Mouse (Mus musculus): ENCODE measurements around the gene Sept6.

The Sept6 gene

GRCm38 (mm10) chrX:36971156-36971555 lies 20.4 kb downstream of the Sept6 start:
- DNase-seq (ENCODE audit: low read depth) = no peak

GRCm38 (mm10) chrX:36969501-36969900 lies 22.1 kb downstream of the Sept6 start:
- DNase-seq (ENCODE audit: low read depth) = no peak

DNA sequence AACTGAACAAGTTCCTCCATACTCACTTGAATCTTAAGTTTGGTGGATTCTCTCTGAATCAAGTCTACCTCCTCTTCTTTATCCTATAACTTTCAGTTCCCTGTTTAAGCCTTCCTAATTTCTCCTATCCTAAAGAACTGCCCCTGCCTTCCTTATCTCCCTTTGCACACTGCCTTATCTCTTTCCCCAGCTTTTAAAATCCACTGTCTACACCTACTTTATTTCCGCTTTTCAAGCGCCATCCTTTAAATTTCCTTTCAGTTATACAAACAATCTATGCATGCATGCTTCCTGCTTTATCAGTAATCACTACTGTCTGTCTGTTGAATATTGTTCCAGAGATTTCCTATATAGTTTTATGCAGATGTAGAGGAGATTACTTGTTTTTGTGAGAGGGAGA lies 34.9 kb downstream of the Sept6 start:
- no peak for DNase-seq (ENCODE audit: low read depth)

GRCm38 (mm10) chrX:36941106-36941505 lies 50.5 kb downstream of the Sept6 start:
- no peak for DNase-seq (ENCODE audit: low read depth)

DNA sequence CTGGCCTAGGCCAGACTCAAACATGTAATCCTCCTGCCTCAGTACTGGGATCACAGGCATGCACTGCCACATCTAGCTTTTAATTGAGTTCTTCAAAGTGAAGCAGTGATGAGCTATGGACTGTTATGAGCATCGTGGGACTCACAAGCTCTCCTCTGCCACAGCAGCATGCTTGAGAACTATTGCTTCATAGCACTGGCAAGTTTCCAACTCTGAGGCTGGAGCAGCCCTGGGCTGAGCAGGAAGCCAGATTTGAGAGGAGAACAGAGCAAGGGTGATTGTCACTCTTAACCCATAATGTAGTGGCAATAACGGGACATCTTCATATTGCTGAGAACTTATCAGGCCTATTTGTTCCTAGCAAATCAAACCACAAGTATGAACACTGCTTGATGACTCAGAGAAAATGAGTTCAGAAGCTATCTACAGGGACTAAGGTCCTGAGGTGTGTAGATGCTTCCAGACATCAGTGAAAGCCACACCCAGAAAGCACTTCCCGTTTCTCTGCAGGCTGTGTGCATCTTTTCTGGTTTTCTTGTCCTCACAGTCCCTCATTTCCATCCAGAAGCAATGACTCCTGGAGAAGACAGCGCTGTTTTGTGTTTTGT lies 51.7 kb downstream of the Sept6 start:
- DNase-seq (ENCODE audit: low read depth) = peak; percentile 15

GRCm38 (mm10) chrX:36935326-36935966 lies 56.1 kb downstream of the Sept6 start:
- no peak for DNase-seq (ENCODE audit: low read depth)

DNA sequence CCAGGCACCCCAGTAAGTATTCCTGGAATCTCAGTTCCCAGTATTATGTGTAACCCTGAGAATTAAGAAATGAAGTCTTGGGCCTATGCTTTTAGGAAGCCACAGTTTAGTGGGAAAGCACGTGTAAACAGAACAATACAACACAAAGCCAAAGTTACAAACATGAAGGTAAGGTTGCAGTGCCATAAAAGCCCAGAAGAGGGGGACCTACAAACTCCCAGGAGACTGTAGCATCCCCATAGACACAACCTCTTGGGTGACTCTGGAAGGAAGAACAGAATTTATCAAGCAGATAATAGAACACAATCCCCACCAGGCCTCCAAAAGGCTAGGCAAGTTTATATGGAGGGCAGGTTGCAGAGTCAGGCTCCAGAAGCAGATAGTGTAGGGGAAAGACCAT lies 61.0 kb downstream of the Sept6 start:
- DNase-seq (ENCODE audit: low read depth) = peak; percentile 42

DNA sequence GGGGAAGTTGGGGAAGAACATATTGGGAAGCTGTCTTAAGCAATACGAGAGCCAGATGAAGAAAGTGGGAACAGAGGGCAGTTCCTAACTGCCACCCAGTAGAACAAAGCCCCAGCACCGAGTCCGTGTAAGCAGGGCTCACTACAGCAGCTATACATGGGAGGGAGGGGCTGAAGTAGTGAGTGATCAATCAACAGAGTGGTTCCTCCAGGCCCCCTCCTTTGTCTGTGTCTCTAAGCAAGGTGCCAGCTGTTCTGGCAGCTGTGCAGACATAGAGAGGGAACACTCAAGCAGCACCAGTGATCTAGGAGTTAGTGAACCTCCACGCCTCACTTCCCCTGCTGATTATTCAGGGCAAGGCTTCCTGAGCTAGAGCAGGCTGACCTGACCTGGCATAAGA lies 61.9 kb downstream of the Sept6 start:
- no peak for DNase-seq (ENCODE audit: low read depth)

GRCm38 (mm10) chrX:36928791-36929190 lies 62.8 kb downstream of the Sept6 start:
- DNase-seq (ENCODE audit: low read depth) = no peak

DNA sequence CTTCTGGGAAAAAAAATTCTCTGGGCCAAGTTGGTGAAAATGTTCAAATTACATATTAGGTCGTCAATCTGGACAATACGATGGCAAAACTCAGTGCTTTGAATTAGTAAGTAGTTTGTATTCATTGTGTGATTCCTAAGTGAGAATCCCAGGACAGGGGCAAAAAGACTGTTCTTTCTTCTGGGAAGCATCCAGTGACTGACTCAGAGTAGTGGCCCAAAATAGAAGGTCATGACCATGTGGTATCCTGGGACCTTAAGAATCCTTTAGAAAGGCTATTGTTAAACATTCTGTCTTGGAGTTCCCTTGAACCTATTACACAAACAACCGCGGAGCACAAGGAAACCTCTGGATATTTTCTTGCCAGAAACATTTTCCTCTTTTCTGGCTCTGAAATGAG lies 70.2 kb downstream of the Sept6 start:
- no peak for DNase-seq (ENCODE audit: low read depth)

GRCm38 (mm10) chrX:36917749-36918148 lies 73.8 kb downstream of the Sept6 start:
- no peak for DNase-seq (ENCODE audit: low read depth)

- peak; percentile 70 for DNase-seq (ENCODE audit: low read depth)
Observed at GRCm38 (mm10) chrX:36911343-36911742, 80.3 kb downstream of the Sept6 start.

- peak; percentile 23 for DNase-seq (ENCODE audit: low read depth)
Observed at GRCm38 (mm10) chrX:36906539-36906938, 85.1 kb downstream of the Sept6 start.

DNA sequence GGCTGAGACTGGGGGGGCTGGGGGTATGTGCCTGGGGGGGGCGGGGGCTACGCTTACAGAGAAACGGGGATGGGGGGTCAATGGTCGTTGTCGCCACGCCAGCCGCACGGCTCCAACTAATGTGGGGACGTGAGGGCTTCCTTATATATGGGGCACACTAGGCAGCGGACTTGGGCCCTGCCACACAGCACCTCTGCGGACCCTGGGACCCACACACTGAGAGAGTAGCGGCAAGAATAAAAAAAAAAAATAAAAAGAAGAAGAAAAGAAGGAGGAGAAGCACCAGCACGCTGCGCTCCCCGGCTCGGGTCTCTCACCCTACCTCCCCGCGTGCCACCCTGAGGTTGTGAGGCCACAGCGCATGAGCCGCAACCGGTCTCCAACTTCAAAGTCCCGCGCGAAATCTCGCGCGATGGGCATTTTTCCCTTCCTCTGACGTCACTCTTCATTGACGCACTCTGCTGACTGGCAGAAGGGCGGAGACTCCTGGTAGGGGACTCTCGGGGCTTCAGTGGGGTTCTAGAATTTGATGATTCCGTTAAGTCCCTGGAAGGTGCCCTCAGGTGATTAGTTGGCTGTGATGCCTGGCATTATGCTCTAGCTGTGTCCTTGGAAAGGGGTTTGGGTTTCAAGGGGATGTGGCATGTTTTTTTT lies 88.4 kb downstream of the Sept6 start:
- peak; percentile 95 for DNase-seq (ENCODE audit: low read depth)

DNA sequence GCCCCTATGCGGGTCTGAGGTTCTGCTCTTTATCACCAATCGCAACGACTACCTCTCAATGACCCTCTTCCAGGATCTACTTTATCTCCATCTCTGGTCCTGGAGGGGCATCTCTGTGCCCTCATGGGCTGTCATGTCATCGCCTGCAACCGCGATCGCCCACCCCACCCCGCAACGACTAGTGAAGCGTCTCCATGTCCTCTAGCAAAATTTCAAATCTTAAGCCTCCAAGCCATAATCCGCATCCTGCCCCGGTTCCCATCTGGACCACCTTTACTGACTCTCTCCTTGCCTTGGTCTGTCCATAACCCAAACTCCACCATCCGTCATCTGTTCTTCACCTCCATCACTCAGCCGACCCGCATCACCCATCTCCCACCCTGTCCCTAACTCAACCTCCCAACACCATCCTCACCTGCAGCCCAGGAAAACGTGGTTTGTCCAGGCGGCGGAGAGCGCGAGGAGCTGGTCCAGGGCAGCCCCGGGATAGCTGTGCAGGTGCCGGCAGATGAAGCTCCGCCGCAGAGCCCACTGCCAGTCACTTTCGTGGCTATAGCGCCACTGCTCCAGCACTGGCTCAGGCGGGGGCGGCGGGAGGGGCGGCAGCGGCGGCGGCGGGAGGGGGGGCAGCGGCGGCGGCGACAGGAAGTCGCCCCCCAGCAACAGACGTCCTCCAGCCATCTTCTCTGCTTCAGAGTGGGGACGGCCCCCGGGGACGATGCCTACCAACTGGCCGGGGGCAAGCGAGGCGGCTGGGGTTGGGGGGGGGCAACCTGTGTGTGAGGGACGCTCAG lies 89.1 kb downstream of the Sept6 start, which contains the start of gene Nkrf:
TSS of gene Nkrf (minus strand) at position 579 of the 794 bp plus-strand sequence.
- peak; percentile 57 for DNase-seq (ENCODE audit: low read depth)

- DNase-seq (ENCODE audit: low read depth) = no peak
Observed at GRCm38 (mm10) chrX:36901655-36902054, 89.9 kb downstream of the Sept6 start.

DNA sequence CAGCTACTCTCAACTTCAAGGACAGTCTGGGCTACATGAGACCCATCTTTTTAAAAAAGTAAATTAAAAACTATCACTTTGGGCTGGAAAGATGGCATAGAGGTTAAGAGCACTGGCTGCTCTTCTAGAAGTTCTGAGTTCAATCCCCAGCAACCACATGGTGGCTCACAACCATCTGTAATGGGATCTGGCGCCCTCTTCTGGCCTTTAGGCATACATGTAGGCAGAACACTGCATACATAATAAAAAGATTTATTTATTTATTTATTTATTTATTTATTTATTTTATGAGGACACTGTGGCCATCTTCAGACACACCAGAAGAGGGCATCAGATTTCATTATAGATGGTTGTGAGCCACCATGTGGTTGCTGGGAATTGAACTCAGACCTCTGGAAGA lies 92.7 kb downstream of the Sept6 start:
- DNase-seq (ENCODE audit: low read depth) = peak; percentile 61

GRCm38 (mm10) chrX:36884719-36885118 lies 106.9 kb downstream of the Sept6 start:
- DNase-seq (ENCODE audit: low read depth) = peak; percentile 44

- DNase-seq (ENCODE audit: low read depth) = no peak
Observed at GRCm38 (mm10) chrX:36874704-36875128, 116.9 kb downstream of the Sept6 start.

GRCm38 (mm10) chrX:36874178-36874696 lies 117.4 kb downstream of the Sept6 start:
- peak; percentile 87 for DNase-seq (ENCODE audit: low read depth)

DNA sequence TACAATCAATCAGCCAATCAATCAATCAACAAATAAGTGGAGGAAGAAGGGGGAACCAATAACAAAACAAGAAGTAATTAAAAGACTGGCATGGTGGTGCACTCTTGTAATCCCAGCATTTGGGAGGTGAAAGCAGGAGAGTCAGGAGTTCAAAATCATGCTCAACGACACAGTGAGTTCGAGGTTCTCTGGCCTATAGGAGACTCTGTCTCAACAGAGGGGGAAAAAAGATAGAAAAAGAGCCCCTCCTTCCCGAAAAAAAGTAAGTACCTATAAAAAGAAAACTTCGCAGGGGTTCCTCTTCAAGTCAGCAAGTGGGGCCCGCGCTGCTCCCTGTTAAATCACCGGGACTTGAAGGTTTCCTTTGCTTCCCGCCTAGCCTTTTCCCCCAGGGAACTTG lies 117.8 kb downstream of the Sept6 start, which contains the start of the genes Ube2a and C330007P06Rik:
TSS of gene Ube2a (plus strand) at position 136 of the 400 bp plus-strand sequence.
TSS of gene C330007P06Rik (minus strand) at position 347 of the 400 bp plus-strand sequence.
- DNase-seq (ENCODE audit: low read depth) = no peak

DNA sequence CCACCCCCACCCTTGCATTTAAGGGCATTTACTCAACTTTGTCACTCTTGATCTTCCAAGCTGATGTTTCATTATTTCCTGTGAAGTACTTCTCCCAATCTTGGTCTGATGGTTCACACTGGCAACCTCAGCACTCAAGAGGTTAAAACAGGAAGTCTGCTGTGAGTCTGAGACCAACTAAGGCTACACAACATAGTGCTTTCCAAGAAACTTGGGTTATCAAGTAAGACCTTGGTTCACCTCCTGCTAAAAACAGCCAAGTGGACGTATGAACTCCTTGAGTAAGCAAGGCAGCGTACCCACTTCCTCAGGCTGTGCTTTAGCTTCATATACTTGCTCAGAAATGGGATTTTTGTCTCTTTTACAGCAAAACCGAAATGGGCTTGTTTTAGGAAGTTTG lies 121.2 kb downstream of the Sept6 start:
- DNase-seq (ENCODE audit: low read depth) = no peak

All from naive thymus-derived CD4-positive, alpha-beta T cell, adult 2 months (primary cell).